Mouse (Mus musculus) thymus, adult 2 months (tissue): ENCODE measurements around the gene Gm17174. TPM values are rescaled to one million over a fixed set of nuclear protein-coding genes. Genes with fewer than 3 reads are reported as not detected.
A peak's percentile ranks its signal among the peaks of the same experiment; 100 is the strongest.
"Not testable (repeated sequence)": the region's sequence is repeated elsewhere in the genome, so short reads cannot be mapped to it uniquely, and the experiment has no call there.

Experiments
- DNase-seq: peaks from one replicate; pipeline ENCODE4 v3.0.0; 2021
- H3K27ac ChIP-seq: fragments of 200-500 bp; 2 replicates; pipeline ENCODE4 v1.5.1; 2012; ENCODE audit warnings: low read length, control low read depth; ENCODE audit not compliant: control insufficient read depth, insufficient read depth
- H3K27me3 ChIP-seq: fragments of 200-500 bp; 2 replicates; pipeline ENCODE4 v1.6.1; 2012; ENCODE audit warnings: mild to moderate bottlenecking, low read length, moderate library complexity, mixed read lengths; ENCODE audit not compliant: control insufficient read depth, insufficient read depth
- H3K36me3 ChIP-seq: fragments of 200-500 bp; 2 replicates; pipeline ENCODE4 v1.6.1; 2012; ENCODE audit warnings: mild to moderate bottlenecking, low read length, moderate library complexity; ENCODE audit not compliant: control insufficient read depth, insufficient read depth
- H3K4me1 ChIP-seq: fragments of 200-500 bp; replicated peaks from 2 replicates; pipeline ENCODE4 v1.6.1; 2012; ENCODE audit warnings: low read length; ENCODE audit not compliant: control insufficient read depth, insufficient read depth
- H3K4me3 ChIP-seq: fragments of 200-500 bp; 2 replicates; pipeline ENCODE4 v1.5.1; 2012; ENCODE audit warnings: mild to moderate bottlenecking, low read length, control low read depth, moderate library complexity; ENCODE audit not compliant: control insufficient read depth, insufficient read depth
- CTCF ChIP-seq: fragments of 200-500 bp; IDR thresholded peaks from 2 replicates; pipeline ENCODE4 v1.5.1; 2012; ENCODE audit warnings: mild to moderate bottlenecking, control low read depth, low read length, moderate library complexity, borderline replicate concordance; ENCODE audit not compliant: control insufficient read depth, poor library complexity, insufficient read depth; ENCODE audit errors: extremely low read depth
- POLR2A ChIP-seq: fragments of 200-500 bp; IDR thresholded peaks from 2 replicates; pipeline ENCODE4 v1.6.1; 2012; ENCODE audit warnings: mild to moderate bottlenecking, low read length, control low read depth, moderate library complexity; ENCODE audit not compliant: control insufficient read depth, poor library complexity, insufficient read depth; ENCODE audit errors: extremely low read depth
- WGBS: fragments of 180-500 bp; shearing (Covaris S2); methylation state at CpG from one replicate; pipeline ENCODE4 v1.1.7; 2018; 5-methylcytosine and 5-hydroxymethylcytosine counted together
- polyA plus RNA-seq: library from polyadenylated mRNA; depleted of rRNA; stranded (reverse); fragments of >200 nt; gene quantifications from 2 replicates; pipeline ENCODE4 v1.2.3, GENCODE M21; 2012; rRNA removed

The Gm17174 gene
- not detected in 2 replicates for polyA plus RNA-seq

GRCm38 (mm10) chr14:51592039-51592438 lies at the start of gene Gm17174:
Gm17174 (minus strand) TSS chr14:51592139.
- H3K36me3 ChIP-seq, H3K4me3 ChIP-seq, H3K4me1 ChIP-seq, H3K27me3 ChIP-seq, DNase-seq, H3K27ac ChIP-seq: not testable (repeated sequence)
- WGBS = 98% methylated on average over 4 of the region's 4 CpGs

- H3K4me3 ChIP-seq, H3K36me3 ChIP-seq, H3K27ac ChIP-seq, H3K27me3 ChIP-seq, H3K4me1 ChIP-seq, DNase-seq: not testable (repeated sequence)
- WGBS = 94% methylated on average over 1 of the region's 1 CpGs
Observed at GRCm38 (mm10) chr14:51635566-51635965, 43.6 kb upstream of the Gm17174 start, which contains the start of gene Gm4181. Gm4181 (minus strand) TSS chr14:51635666.

- peak; percentile 14 for DNase-seq
- not testable (repeated sequence) for H3K4me3 ChIP-seq, H3K36me3 ChIP-seq, H3K27ac ChIP-seq, H3K4me1 ChIP-seq, H3K27me3 ChIP-seq
- WGBS = 97% methylated on average over 1 of the region's 1 CpGs
Observed at GRCm38 (mm10) chr14:51632426-51632825, 40.5 kb upstream of the Gm17174 start.

GRCm38 (mm10) chr14:51611210-51611609 lies 19.3 kb upstream of the Gm17174 start, which contains the start of gene Gm17078:
Gm17078 (minus strand) TSS chr14:51611310.
- Histone ChIP-seq H3K4me1 (no peaks in the 10 kb centered on the region), H3K36me3 (no peaks in the 10 kb centered on the region), H3K27me3 (no peaks in the 10 kb centered on the region), H3K27ac (no peak within 1 kb of the TSS), H3K4me3 (no peak within 1 kb of the TSS)
- TF ChIP-seq CTCF = no peak
- 97% methylated on average over 1 of the region's 1 CpGs for WGBS
- DNase-seq = no peak

GRCm38 (mm10) chr14:51573963-51574362 lies 18.0 kb downstream of the Gm17174 start, which contains the start of gene Gm17175:
Gm17175 (minus strand) TSS chr14:51574063.
- not testable (repeated sequence) for H3K4me1 ChIP-seq, H3K27ac ChIP-seq, H3K27me3 ChIP-seq, H3K36me3 ChIP-seq, DNase-seq, H3K4me3 ChIP-seq
- 94% methylated on average over 2 of the region's 2 CpGs for WGBS

- Histone ChIP-seq H3K4me3 (no peak within 1 kb of the TSS), H3K27ac (no peak within 1 kb of the TSS), H3K27me3 (no peaks in the 10 kb centered on the region), H3K4me1 (no peaks in the 10 kb centered on the region), H3K36me3 (no peaks in the 10 kb centered on the region)
- WGBS = 98% methylated on average over 4 of the region's 4 CpGs
- no peak for TF ChIP-seq POLR2A
- TF ChIP-seq CTCF = no peak
- no peak for DNase-seq
Observed at GRCm38 (mm10) chr14:51552490-51552889, 39.4 kb downstream of the Gm17174 start, which contains the start of gene Gm5622. Gm5622 (plus strand) TSS chr14:51552790.

Other genes with a start within 250 kb of the Gm17174 start
- gene Gm7247, start 230.4 kb downstream of the Gm17174 start, polyA plus RNA-seq = not detected in 2 replicates
- gene Vmn2r88, start 181.3 kb downstream of the Gm17174 start, polyA plus RNA-seq = not detected in 2 replicates
- gene Vmn2r89, start 140.3 kb downstream of the Gm17174 start, polyA plus RNA-seq = not detected in 2 replicates
- gene Gm5622, start 39.3 kb downstream of the Gm17174 start, polyA plus RNA-seq = not detected in 2 replicates
- gene Gm17175, start 18.1 kb downstream of the Gm17174 start, polyA plus RNA-seq = not detected in 2 replicates
- not detected in 2 replicates for gene Gm17078, start 19.2 kb upstream of the Gm17174 start, polyA plus RNA-seq
- not detected in 2 replicates for gene Gm4181, start 43.5 kb upstream of the Gm17174 start, polyA plus RNA-seq
- not detected in 2 replicates for gene Gm17079, start 103.3 kb upstream of the Gm17174 start, polyA plus RNA-seq
- gene Gm5800, start 125.0 kb upstream of the Gm17174 start, polyA plus RNA-seq = not detected in 2 replicates
- 1.0 and 2.1 TPM in 2 replicates for gene Ang4, start 181.5 kb upstream of the Gm17174 start, polyA plus RNA-seq
- not detected in 2 replicates for gene AY358078, start 207.9 kb upstream of the Gm17174 start, polyA plus RNA-seq